Mouse (Mus musculus): ENCODE measurements around the gene Gpbar1. TPM values are rescaled to one million over a fixed set of nuclear protein-coding genes. Genes with fewer than 3 reads are reported as not detected.

The Gpbar1 gene
- total RNA-seq, 1 experiment from 2014 or later: not detected

DNA sequence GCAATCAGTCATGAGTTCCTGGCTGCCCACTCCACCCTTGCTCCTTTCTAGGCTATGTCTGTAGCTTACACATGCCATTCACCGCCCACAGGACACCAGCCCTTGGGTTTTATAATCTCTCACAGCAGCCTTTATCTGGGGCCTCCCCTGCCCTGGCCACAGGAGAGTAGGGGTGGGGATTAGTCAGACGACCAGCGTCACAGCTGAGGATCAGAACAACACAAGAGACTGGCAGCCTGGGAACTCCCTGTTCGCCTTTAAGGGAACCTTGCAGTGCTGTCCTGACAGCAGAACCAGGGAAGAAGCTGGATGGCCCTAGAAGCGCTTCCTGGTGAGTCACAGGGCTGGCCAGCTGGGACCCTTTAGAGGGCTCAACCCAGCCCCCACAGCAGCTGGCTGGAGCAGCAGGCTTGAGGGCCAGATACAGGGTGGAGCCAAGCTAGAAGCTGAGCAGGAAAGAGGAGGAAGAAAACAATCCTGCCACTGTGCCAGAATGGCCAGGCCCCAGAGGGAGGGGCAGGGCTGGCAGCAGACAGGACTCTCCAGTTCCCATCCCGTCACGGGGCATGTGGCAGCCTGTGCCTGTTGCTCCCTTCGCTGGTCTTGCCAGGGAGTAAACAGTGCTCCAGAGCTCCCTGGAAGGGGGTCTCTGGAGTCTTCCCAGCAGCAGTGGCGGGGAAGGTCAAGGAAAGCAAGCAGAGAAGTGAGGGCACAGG, 17.3 kb downstream of the Gpbar1 start:
- peak; percentile 85 for DNase-seq

DNA sequence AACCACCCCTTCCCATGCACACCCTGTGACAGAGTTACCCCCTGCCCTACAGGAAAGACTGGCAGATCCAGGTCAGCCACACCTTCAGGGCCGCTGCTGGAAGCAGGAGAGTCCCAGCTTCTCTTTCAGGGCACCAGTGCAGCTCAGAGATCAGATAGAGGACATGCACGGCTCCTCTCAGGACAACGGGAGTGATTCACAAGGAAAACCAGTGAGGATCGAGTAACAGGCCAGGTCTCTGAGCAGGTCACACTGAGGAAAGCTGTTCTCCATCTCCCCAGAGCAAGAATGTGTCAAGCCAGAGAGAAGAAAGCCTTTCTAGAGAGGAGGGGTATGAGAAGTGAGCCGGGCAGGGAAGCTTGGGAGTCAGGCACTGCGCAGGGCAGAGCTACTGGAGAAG, 18.1 kb downstream of the Gpbar1 start:
- no peak for DNase-seq

DNA sequence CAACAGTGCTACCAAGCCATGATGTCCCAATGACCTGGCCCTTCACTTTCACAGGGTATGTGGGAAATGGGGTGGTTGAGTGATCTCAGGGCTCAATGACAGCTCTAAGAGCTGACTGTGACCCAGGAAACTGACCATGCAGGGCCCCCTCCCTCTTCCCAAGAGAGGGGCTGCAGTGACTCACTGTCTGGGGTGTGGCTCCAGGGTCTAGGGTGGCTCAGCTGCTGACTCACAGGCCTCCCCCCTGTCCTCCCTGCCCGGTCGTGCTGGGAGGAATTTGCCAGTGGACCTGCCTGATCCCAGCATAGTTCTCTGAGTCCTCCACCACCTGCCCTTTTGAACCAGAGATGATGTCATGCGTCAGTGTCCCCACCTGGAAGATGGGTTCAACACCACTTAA, 18.9 kb downstream of the Gpbar1 start:
- peak; percentile 74 for DNase-seq

DNA sequence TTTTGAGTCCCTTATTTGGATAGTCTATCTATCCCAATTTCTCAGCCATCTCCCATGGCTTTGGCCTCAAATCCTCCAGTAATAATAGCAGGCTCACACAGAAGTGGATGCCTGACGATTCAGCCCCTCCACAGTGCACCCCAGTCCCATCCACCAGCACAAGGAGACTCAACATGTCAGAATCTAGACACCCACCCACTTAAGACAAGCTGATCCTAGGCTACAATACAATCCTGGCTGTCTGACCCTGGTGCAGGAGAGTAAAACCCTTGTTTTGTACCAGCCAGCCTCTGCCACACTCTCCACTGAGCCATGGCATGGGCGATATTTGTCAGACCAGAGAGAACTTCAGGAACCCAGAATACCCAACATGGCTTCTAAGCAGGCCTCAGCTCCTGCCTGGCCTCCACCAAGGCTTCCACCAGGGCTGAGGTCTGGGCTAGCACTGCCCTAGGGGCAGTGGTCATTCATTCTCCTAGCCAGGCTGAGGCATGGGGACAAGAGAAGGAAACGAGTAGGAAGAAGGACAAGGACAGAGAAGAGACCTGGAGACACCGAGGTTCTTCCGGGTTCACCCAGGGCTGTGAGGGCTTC, 19.9 kb downstream of the Gpbar1 start:
- DNase-seq: no peak

DNA sequence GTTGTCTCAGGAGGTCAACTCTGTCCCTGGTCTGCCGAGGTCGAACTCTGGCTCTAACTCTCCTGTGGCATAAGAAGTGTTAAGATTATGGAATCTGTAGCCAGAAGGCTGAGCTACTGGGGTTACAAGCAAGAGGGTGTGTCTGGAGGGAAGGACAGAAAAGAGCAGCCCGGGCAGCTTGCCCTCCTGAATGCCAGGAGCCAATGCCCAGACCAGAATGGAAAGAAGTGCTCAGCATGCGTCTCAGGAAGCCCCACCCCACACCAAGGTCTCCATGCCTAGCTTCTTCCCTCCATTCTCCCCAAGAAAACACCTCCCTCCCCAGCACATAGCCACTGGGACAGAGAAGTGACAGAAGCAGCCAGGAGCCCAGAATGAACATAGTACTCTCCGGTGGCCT, 20.6 kb downstream of the Gpbar1 start:
- DNase-seq: peak; percentile 56

DNA sequence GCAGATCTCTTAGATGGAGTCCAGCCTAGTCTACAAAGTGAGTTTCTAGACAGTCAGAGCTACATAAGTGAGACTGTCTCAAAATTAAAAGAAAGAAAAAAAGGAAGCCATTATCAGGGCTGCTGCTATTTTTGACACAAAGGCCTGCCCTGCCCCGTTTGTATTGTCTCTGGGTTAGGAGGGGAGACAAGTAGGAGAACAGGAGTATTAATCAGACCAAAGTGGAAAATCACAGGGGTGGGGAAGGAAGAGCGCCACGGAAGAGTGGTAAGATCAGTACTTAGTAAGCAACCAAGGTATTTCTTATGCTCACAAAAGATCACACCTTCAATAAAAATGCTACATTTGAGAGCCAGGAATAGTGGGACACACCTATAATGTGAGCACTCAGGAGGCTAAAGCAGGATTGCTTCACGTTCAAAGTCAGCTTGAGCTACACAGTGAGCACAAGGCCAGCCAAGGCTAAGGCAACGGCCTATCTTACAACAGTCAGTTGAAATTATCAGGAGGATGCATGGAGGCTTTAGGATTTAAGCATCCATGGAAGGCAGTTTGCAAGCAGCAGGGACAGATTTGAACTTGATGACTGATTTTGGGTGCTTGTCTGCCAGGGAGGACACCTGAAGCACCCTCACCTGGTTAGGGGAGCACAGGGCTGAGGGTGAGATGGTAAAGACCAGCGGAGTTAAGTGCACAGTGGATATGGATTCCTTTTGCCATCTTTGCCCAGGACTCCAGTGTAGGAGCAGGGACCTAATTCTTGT, 22.2 kb downstream of the Gpbar1 start:
- DNase-seq: no peak

DNA sequence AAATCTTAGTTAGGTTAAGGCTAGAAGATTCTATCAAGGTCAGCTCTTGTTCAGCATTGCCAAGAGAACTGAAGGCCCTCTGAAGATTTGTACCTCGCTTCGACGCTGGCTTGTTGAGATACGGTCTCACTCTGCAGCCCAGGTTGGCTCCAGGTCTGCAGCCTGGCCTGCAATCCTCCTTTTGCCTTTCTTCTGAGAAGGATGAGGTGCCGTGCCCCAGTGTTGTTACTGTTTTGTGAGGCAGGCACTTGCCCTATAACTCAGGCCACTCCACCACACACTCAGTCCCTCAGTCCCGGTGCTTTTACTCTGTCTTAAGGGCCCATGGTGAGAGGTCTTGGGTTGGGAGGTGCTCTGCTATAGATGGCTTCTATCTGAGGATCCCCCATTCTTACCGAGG, 23.9 kb downstream of the Gpbar1 start:
- no peak for DNase-seq

DNA sequence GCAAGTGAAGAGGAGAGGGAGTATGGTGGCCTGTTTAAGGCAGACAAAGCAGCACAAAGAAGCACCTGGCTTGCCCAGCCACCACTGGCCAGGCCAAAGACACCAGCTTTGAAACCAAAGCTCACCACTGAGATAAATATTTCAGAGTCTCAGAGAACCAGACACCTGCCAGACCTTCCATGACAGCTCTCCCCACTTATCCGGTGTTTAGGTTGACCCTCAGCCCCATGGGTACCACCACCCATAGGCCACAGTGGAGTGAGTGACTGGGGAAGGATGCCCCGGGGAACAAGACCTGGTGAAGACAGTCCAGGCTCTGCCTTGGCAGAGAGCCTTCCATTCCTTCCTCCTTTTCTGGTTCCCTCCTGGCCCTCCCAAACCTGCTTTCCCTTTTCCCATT, 24.5 kb downstream of the Gpbar1 start:
- DNase-seq: no peak

DNA sequence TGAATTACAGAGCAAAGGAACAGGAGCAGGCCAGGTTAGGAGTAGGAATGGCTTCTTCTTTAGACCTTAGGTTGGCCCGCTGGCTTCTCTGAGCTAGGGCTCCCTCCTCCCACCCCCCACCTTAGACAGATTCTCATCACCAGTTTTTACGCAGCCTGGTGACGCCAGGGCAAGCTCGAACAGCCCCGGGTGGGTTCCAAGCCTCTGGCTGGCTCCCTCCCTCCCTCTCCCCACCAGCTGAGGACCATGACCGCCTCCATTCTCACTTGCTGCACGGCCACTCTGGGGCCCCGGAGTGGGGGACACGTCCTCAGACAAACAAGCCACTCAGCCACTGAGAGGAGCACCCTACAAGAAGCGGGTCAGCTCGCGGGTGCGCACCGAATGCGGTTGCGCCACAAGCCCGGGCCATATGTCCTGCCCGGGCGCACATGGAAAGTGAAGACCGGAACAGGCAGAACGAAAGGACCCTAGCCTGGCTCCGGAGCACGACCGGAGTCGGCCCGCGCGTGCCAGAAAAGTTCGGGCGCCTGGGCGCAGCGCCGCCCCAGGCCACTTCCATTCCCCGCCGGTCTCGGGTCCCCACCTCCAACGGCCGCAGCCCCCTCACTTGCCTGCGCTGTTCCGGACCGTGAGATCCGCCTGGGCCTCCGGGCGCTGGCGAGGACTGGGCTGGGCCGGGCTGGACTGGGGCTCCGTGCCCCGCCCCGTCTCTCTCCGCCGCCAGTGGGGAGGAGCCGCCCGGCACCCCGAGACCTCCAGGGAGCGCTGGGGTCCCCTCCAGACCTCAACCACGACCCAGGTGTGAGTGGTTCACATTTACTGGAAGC, 25.4 kb downstream of the Gpbar1 start:
- DNase-seq: peak; percentile 84

DNA sequence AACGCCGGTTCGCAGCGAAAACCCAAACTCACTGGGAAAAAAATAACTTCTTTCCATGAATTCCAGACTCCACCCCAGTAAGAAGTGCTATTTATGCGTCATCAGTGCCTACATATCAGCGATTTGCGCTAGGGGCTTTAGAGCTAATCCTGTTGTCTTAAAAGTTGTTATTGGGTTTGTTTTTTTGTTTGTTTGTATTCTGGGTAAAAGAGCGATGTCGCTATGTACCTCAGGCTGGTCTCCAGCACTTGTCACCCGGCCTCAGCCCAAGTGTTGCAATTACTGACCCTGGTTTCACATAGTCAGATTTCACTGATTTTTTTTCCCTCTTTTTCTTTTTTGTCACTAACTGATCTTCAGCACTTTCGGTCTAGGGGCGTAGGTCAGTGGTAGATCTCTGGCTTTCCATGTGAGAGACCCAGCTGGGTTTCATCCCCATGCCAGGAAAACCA, 26.0 kb downstream of the Gpbar1 start:
- no peak for DNase-seq

DNA sequence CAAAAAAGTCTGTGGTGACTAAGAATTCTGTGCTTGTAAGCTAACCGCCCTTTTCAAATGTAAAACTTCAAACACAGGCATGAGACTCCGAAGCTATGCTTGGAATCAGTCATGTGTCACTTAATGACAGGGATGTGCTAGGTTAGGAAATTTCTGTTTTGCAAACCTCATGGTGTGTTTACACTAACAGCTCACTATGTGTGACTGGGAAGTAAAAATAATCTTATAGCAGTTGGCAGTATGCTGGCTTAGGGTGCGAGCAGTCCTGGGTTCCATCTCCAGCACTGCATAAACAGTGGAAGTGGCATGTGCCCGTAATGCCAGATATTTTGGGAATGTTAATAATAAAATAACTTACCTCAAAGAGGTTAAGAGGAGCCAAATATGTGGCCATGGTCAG, 26.6 kb downstream of the Gpbar1 start:
- DNase-seq: no peak

DNA sequence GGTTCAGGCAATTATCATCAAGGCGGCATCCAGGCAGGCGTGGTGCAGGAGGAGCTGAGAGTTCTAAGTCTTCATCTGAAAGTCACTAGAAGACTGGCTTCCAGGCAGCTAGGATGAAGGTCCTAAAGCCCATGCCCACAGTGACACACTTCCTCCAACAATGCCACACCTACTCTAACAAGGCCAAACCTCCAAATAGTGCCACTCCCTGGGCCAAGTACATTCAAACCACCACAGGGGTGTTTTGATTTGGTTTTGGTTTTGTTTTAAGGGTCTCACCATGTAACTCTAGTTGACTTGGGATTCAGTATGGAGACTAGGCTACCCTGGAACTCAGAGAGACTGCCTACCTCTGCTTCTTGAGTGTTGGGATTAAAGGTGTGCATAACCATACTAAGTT, 27.2 kb downstream of the Gpbar1 start, which contains the start of gene Tmbim1:
Gene Tmbim1, minus strand, starts transcription at position 101 of the 400 bp plus-strand sequence.
- DNase-seq: no peak

DNA sequence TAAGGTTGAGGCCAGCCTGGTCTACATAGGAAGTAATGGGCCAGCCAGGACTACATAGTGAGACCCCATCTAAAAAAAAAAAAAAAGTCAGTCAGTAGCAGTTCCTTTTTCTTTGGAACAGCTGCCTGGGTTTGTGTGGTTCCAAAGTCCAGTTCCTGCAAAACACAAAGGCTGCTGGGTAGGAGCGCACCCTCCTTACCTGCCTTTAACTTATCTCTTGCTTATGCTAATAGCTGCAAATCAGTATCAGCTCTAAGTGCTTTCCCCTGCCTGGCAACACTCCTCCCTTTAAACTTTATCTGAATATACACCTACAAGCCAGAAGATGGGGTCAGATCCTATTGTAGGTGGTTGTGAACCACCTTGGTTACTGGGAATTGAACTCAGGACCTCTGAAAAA, 28.8 kb downstream of the Gpbar1 start:
- no peak for DNase-seq

DNA sequence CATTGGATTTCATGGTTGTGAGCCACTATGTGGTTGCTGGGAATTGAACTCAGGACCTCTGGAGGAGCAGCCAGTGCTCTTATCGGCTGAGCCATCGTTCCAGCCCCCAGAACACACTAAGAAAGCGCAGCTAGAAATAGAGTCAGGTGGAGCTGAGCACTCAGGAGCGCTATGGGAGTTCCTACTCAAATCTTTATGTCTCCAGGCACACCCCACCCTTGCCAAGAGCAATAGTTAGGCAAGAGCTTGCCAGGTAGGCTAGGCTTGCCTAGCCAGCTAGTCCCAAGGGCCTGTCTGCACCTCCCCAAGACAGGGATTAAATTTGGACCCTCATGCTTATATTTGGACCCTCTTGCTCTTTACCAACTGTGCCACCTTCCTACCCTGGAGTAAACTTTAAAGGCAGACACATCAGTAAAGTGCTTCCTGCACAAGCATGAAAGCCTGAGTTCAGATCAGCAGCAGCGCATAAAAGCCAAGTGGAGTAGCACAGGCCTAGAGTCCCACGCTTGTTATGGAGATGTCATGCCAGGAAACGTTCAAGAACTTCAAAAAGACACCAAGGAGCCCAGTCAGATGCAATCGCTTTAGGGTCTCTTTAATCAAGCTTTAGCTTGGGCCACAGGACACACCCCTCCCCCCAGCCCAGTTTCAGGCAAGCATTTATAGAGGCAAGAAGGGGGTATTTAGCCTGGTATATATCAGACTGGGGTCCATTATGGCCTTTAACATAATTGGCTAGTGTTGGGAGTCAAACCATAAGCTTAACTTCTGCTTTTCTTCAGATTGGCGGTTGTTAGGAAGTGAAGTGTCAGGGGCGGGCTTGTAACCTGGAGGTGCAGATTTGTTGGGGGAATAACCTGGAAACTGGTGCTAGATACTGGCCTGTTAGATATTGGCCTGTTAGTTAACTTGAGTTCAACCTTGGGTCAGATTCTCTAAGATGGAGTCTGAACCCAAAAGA, 29.9 kb downstream of the Gpbar1 start:
- no peak for DNase-seq

DNA sequence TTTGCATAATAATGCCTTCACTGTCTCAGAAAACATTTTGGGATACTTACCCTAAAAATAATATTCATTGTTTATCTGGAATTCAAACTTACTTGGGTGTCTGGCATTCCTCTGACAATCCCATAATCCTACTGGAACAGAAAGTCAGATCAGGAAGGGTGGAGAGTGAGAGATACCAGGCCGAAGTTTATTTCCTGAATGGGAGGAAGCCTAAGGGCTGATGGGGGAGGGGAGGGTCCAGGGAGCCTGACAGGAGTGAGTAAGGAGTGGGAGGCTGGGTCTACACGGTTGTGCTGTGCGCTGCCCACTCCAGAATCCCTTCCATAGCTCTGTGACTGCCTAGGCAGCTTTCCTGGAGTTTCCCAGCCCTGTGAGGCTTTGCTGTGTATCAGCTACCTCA, 31.4 kb downstream of the Gpbar1 start:
- DNase-seq: no peak

DNA sequence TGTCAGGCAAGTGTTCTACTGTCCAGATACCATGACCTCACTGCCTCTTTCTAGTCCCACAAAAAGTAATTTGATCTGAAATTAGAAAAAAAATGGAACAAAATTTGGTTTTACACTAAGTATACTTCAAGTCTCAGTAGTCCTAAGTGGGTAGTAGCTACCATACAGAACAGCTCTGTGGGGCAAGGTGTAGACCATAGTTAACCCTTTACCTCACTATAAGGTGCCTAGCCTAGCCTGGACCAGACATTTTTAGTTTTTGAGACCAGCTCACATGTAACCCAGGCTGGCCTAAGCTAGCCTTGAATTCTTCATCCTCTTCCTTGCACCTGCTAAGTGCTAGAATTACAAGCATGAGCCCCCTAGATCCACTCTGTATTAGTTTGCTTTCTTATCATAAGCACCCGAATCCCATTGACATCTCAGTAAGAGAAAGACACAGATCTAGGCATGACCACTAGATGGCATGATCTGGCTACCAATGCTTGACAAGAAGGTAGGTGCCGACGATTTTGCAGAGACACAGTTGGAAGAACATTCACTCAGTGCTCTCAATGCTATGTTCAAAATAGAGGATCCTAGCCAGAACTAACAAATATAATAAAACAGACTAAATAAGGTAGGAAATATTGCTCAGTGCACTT, 34.8 kb downstream of the Gpbar1 start:
- no peak for DNase-seq

DNA sequence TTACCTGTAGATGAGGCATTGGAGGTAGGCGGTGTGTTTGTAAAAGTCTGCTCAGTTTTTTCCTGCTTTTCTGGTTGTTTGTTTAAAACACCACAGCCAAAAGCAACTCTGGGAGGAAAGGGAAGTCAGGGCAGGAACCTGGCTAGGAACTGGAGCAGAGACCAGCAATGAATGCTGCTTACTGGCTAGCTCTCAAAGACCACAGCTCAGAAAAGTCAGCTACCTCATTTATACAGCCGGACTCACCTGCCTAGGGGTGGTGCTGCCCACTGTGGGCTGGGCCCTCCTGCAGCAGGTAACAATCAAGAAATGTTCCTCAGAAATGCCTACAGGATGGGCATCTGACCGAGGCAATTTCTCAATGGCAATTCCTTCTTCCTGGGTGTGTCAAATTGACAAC, 36.4 kb downstream of the Gpbar1 start:
- no peak for DNase-seq

DNA sequence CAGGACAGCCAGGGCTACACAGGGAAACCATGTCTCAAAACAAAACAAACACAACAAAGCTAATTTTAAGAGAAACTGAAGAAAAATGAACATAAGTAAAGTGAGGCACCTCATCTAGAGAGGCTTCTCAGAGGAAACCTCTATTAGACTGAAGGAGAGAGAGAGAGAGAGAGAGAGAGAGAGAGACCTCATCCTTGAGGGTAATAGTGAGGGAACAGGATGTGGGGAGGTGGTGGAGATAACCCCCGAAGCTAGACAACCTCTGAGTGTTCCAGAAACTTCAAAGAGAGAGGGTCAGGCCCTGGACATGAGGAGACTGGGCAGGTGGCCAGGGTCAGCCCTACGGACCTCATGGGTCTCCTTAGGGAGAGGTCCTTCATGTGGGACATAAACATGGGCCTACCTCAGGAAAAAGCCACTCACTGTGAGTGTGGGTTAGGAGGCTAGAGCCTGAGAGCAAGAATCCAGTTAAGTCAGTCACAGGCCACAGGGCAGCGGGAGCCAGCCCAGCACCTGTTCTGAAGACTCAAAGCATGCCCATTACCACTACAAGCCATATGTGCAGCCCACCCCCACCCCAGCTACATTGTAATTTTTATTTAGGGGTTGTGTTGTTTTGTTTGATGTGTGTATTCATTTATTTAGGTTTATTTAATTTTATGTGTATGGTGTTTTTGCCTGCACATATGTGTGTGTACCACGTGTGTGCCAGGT, 37.9 kb downstream of the Gpbar1 start:
- DNase-seq: no peak

DNA sequence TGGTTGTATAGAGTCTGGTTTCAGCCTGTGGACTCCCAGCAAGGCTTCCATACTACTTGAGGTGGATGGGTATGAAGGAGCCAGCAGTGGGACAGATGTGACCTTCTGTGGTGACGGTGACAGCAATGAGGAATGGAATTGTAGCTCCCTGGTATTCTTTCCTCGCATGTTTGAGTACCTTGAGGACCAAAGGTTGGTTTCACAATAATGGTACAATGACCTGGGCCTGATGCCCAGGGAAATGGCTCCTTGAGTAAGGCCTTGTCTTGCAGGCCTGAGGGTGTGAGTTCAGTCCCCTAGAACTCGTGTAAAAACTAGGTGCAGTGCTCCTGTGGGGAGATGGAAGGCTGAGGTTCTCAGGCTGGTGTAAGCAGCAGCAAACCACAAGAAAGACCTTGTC, 40.4 kb downstream of the Gpbar1 start:
- DNase-seq: no peak

DNA sequence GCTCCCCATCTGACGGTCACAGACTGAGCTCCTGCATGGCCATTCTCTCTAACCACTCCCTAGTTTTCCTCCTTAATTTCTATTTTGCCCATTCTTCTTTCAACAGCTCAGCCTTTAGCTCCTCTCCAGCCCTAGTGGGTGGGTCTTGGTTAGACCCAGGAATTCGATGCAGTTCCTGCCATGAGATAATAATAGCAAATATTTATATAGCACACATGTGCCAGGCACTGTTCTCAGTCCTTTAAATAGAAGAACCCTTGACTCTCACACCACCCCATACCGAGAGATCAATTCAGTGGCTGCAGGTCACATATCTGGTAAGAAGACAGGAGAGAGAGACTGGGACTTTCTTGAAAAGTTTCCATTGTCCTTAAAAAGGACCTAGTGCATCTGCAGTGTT, 43.0 kb downstream of the Gpbar1 start:
- no peak for DNase-seq
